Mouse (Mus musculus) thymus, postnatal 25 days (tissue): ENCODE results near the gene Unc45b.
"Not testable (repeated sequence)": the region's sequence is repeated elsewhere in the genome, so short reads cannot be mapped to it uniquely, and the experiment has no call there.

ENCODE experiments used
- DNase-seq: peaks from one replicate; pipeline ENCODE4 v3.0.0; 2022

Unc45b gene

DNA sequence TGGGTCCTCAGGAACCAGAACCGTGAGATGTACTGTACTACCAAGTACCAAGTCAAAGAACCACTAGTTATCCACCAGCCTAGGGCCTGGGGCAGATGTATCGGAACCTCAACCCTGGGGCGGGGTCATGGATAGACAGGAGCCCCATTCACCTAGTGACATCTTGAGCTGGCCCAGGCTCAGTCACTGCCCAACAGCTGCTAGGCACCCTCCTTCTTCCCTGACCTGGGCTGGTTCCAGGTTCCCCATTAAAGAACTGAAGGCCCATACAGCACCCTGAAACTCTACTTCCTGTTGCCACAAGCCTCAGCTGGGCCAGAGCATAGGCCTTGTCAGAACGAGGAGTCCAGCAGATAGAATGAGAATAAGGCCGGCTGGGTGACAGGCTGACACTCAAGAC is 10.6 kb upstream of the Unc45b start:
- DNase-seq = no peak

- DNase-seq = no peak
Observed at GRCm38 (mm10) chr11:82901606-82902310, 8.6 kb upstream of the Unc45b start.

DNA sequence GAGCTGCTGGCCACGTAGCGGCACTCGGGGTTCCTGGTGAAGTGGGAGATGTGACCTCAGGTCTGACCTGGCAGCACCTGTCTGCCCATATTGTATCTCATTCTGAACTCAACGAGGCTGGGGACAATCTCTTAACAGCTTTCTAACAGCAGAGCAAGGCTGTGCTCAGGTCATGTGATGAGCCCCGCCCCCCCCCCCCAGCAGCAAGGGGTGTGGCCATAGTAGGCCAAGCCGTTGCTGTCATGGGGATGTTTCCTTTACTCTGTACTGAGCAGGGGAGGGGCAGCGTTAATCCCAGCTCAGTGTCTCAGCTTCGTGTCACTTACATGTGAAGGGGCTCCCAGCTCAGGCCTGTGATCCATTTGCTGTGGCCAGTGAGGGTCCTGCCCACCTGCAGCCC is 5.4 kb upstream of the Unc45b start:
- no peak for DNase-seq

DNA sequence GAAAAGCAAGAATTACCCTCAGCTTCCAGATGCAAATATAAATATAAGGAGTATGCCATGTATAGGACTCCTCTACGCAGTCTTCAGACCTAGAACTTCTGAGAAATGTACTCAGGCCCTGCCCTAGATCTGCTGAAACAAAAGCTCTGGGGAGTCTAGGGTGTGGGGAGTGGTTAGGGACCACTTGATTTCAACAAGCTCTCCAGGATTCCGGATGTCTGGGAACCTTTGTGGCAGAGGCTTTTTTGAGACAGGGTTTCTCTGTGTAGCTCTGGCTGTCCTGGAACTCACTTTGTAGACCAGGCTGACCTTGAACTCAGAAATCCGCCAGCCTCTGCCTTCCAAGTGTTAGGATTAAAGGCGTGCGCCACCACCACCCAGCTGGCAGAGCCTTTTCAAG is 4.5 kb upstream of the Unc45b start:
- no peak for DNase-seq

DNA sequence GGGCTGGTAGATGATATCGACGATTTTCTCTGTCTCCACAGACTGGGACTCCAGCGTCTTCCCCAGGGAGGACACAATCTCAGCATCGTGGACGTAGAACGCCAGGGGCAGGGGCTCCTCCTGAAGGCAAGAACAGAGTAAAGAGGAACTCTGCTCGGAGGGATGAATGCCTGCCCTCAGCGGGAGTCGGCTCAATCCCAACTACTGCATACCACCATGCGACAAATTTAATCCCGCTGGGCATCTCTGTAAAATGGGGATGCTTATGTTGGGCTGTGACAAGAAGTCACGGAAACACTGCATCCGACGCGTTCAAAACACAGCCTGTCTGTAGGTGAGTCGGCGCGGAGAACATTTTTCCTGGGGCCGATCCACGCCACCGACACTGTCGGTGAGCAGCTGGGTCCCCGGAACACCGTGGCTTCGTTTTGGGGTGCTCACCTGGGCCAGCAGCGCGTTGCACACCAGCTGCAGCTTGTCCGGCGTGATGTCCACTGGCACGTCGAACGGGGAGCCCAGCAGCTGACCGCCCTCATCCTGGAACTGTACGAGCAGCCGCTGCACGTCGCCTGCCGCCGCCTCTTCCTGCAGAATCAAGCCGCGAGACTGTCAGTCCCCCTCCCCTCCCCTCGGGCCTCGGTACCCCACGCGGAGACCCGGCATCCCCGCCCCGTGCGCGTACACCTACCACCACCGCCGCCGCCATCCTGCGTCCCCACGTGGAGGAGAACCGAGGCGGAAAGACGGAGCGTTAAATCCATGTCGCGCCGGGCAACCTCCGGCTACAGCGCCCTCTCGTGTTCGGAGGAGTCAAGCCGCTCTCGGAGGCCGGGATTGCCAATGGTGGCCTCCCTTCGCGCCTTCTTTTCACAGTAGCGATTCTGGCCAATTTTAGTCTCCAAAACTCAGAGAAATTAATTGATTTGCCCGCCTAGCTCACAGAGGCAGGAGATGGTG is 2.4 kb upstream of the Unc45b start, which contains the start of gene Nle1:
Nle1 (minus strand) TSS at position 761 of the 957 bp plus-strand sequence.
- peak; percentile 95 for DNase-seq

GRCm38 (mm10) chr11:82908608-82908989 is 1.8 kb upstream of the Unc45b start:
- peak; percentile 10 for DNase-seq

DNA sequence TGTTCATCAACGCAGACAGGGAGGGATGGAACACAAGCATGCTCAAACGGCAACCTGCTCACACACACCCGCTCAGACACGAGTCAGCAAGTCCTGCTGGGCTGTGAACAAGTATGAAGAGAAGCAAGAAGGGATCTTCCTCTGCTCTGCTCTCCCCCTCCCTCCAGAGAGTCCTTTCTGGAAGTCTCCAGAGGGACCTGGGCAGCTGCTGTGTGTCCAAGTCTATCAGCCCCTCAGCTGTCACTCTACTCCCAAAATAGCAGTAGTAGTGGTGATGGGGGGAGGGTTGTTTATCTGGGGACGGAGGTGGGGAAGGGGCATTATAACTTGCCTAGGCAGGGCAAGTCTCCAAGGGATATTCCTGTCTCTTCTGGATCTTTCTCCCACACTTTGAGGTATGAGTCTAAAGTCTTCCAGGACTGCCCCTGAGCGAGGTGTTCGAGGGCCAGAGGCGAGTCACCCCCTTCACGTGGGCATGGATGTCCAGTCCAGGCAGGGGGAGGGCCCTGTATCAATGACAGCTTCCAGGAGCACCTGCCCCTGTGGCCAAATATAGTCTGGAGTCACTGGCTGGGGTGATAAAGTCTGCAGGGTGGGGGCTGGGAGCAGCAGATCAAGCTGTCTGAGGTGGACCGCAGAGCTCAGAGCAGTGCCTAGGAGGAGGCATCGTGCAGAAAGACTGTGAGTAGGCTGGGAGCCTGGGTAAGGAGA is 484 bp downstream of the Unc45b start:
- DNase-seq = no peak

DNA sequence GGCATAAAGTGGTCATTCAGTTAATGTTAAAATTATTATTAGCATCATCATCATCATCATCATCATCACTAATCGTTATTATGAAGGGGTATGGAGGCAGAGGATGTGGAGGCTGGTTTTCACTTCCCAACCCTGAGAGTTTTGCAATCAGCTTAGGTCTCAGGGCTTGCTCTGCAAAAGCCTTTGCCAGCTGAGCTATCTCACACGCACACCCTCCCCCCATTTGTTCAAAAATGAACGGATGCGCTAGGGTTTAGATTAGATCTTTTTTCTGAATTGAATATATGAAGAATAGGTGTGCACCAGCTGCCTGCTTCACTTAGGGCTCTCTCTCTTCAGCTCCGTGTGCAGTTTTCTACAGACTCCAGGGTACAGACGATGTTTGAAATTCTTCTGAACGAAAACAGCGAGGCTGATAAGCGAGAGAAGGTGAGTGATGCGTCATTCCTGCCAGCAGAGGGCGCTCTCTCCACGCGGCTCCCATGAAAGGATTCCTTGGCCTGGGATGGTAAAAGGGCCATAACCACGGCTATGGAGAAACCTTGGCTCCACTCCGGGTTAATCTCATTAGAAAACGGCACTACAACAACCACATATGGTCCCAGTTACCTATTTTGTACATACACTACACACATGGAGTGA is 4.5 kb downstream of the Unc45b start:
- DNase-seq = peak; percentile 79

GRCm38 (mm10) chr11:82920768-82921167 is 10.4 kb downstream of the Unc45b start:
- no peak for DNase-seq

DNA sequence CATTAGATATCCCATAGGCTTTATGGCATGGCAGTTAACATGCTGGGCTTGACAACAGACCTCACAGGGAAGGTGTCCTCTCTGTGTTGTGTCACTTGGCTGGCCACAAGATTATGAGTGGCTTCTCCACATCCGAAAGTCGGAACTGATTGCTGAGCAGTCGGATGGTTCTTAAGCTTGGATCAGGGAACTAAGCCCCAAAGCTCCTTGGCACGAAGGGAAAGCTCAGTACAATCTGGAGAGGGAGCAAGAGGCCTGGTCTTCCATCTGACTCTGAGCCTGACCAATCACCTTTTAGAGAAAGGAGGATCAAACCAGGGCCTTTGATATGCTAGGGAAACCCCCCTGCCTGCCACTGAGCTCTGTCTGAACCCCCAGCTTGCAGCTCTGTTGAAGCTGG is 11.3 kb downstream of the Unc45b start:
- DNase-seq = no peak

GRCm38 (mm10) chr11:82923910-82924309 is 13.6 kb downstream of the Unc45b start:
- DNase-seq = not testable (repeated sequence)

- no peak for DNase-seq
Observed at GRCm38 (mm10) chr11:82928897-82929632, 18.7 kb downstream of the Unc45b start.

- DNase-seq = no peak
Observed at GRCm38 (mm10) chr11:82929633-82929950, 19.2 kb downstream of the Unc45b start.

DNA sequence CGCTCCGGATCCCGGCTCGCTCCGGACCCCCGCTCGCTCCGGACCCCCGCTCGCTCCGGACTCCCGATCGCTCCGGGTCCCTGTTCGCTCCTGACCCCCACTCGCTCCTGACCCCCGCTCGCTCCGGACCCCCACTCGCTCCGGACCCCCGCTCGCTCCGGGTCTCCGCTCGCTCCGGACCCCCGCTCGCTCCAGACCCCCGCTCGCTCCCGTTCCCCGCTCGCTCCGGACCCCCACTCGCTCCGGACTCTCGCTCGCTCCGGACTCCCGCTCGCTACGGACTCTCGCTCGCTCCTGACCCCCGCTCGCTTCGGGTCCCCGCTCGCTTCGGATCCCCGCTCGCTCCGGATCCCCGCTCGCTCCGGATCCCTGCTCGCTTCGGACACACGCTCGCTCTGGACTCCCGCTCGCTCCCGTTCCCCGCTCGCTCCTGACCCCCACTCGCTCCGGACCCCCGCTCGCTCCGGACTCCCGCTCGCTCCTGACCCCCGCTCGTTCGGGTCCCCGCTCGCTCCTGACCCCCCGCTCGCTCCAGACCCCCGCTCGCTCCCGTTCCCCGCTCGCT is 20.1 kb downstream of the Unc45b start:
- not testable (repeated sequence) for DNase-seq

DNA sequence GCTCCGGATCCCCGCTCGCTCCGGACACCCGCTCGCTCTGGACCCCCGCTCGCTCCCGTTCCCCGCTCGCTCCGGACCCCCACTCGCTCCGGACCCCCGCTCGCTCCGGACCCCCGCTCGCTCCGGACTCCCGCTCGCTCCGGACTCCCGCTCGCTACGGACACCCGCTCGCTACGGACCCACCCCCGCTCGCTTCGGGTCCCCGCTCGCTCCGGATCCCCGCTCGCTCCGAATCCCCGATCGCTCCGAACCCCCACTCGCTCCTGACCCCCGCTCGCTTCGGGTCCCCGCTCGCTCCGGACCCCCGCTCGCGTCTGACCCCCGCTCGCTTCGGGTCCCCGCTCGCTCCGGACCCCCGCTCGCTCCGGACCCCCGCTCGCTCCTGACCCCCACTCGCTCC is 20.8 kb downstream of the Unc45b start:
- DNase-seq = not testable (repeated sequence)

GRCm38 (mm10) chr11:82931671-82932450 is 21.5 kb downstream of the Unc45b start:
- DNase-seq = not testable (repeated sequence)

DNA sequence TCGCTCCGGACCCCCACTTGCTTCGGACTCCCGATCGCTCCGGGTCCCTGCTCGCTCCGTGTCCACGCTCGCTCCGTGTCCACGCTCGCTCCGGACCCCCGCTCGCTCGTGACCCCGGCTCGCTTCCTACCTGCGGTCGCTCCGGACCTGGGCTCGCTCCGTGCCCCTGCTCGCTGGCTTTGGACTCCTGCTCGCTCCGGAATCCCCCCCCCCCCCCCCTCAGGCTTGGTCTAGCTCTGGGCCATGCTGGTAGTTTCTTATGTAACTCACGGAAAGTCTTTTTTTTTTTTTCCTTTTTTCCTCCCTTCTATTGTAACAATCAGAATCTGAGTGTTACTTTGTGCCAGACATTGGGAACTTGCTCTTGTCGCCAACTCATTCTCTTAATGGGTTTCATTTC is 22.8 kb downstream of the Unc45b start:
- no peak for DNase-seq

GRCm38 (mm10) chr11:82943336-82943735 is 33.0 kb downstream of the Unc45b start:
- DNase-seq = peak; percentile 35

GRCm38 (mm10) chr11:82945636-82946035 is 35.3 kb downstream of the Unc45b start:
- no peak for DNase-seq

DNA sequence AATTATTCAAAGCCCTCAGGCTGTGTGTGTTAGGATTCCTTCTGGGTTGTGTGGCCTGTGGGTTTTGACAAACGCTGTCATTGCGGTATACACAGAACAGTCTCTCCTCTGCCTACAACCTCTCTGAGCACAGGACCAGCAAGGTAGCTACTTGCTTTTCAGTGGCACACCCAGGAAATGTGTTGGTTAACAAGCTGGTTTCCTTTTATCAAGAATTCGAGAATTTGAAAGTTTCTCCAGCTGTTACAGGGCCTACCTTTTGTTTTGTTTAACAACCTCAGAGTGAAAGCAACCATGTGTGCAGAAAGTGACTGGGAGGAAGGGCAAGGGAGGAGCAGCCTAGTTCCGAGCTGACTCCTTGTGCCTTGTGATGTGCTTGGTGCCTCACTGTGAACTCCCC is 37.1 kb downstream of the Unc45b start:
- peak; percentile 62 for DNase-seq

- no peak for DNase-seq
Observed at GRCm38 (mm10) chr11:82949036-82949435, 38.7 kb downstream of the Unc45b start.
